Mouse (Mus musculus) gastrocnemius, postnatal 25 days (tissue): ENCODE measurements around the gene Ndufs4. TPM values are rescaled to one million over a fixed set of nuclear protein-coding genes. Genes with fewer than 3 reads are reported as not detected.

ENCODE experiments used
- total RNA-seq, 2 experiments: library from RNA; stranded (reverse); gene quantifications; 1 replicate in 1 of 2; 2 replicates in 1 of 2; pipeline ENCODE4 v1.2.3; 2021

Gene Ndufs4
- total RNA-seq, 2 experiments from 2014 or later: 347 to 361 TPM

Other genes starting within 250 kb of the Ndufs4 start
- 1 to 10 TPM; 6.0 TPM for gene Fst, start 70.7 kb upstream of the Ndufs4 start, total RNA-seq